Mouse (Mus musculus) gonadal fat pad, adult 2 months (tissue): Measurements from ENCODE around the gene Irf9. TPM values are rescaled to one million over a fixed set of nuclear protein-coding genes. Genes with fewer than 3 reads are reported as not detected.
A peak's percentile ranks its signal among the peaks of the same experiment; 100 is the strongest.

Source experiments
- DNase-seq: peaks from one replicate; pipeline ENCODE4 v3.0.0-alpha.2; 2012; ENCODE audit warnings: low read depth
- polyA plus RNA-seq: library from polyadenylated mRNA; depleted of rRNA; stranded (reverse); fragments of >200 nt; gene quantifications from 2 replicates; pipeline ENCODE4 v1.2.3, GENCODE M21; 2012; rRNA removed

Irf9 gene
- polyA plus RNA-seq, result 63.1 and 66.8 TPM in 2 replicates

GRCm38 (mm10) chr14:55603271-55603632, at the start of gene Irf9:
Irf9 (plus strand) TSS chr14:55603571.
- DNase-seq, result no peak

DNA sequence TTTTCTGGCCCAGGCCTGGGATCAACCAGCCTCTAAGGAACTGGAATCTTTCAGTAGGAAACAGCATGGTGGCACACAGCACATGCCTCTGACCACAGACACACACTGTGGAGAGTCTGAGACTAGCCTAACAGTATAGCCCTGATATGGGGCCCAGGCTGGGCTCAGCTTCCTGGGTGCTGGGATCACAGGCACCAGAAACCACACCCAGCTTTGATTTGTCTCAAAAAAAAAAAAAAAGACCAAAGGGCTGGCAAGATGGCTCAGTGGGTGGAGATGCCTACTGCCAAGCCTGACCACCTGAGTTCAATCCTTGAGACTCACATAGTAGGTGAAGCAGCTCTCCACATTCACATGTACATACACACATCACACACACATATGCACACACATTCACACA, 48.7 kb upstream of the Irf9 start:
- DNase-seq, result no peak

DNA sequence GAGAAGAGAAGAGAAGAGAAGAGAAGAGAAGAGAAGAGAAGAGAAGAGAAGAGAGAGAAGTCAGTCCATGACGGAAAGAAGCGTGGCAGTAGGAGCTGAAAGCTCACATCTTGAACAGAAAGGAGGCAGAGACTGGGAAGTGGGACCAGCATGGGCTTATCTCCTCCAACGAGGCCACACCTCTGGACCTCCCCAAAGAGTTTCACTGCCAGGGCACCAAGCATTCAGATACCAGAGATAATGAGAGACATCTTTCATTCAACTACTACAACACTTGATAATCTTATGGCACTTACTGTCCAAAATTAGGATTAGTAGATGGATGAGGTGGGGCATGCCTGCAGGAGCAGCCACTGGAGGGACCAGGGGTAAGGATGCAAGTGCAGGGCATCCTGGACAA, 47.6 kb upstream of the Irf9 start:
- no peak for DNase-seq

DNA sequence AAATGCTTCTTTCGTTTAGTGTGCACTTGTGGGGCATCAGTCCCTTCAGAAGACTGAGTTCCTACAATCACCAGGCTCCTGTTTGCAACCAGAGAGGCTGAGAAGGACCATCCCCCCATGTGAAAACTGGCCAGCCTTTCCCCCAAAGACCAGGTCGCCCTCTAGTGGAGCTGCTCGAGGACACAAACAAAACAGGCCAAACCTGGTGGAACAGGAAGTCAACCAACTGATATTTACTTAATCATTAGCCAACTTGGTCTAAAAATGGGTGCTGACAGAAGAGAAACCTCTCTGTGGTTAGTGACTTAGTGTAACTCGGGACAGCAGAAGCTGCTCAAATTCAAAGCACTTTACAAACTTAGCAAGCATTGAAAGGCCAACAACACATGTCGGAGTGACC, 46.4 kb upstream of the Irf9 start:
- no peak for DNase-seq

GRCm38 (mm10) chr14:55557587-55557986, 45.8 kb upstream of the Irf9 start:
- DNase-seq, result no peak

DNA sequence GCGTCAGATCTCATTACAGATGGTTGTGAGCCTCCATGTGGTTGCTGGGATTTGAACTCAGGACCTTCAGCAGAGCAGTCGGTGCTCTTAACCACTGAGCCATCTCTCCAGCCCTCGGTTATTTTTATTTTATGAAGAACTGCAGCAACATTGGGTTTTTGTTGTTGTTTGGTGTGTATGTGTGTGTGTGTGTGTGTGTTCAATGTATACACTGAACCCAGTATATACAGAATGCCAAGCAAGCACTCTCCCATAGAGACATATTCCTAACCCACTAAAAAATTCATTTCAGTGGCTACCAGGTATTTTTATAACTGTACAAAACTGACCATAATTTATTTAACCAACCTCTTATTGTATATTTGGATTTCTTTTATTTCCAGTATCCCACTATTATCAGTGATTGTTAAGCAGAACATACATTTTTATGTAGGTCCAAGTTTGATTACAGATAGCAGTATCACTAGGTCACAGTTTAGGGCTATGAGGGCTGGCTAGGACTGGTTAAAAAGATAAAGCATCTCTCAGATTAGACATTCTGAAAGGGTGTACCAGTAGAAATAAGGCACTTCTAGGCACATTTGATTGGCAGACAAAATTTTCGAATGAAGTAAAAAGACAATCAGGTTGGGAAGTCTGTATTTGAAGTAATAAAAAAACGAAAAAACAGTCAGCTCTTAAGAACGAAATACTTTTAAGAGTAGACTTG, 44.5 kb upstream of the Irf9 start:
- no peak for DNase-seq

- DNase-seq, result no peak
Observed at GRCm38 (mm10) chr14:55559799-55560201, 43.6 kb upstream of the Irf9 start, which contains the start of gene Dcaf11. Dcaf11 (plus strand) TSS chr14:55560006.

GRCm38 (mm10) chr14:55560202-55561073, 42.9 kb upstream of the Irf9 start, which contains the start of gene A730061H03Rik:
A730061H03Rik (minus strand) TSS chr14:55560406.
- peak; percentile 90 for DNase-seq

DNA sequence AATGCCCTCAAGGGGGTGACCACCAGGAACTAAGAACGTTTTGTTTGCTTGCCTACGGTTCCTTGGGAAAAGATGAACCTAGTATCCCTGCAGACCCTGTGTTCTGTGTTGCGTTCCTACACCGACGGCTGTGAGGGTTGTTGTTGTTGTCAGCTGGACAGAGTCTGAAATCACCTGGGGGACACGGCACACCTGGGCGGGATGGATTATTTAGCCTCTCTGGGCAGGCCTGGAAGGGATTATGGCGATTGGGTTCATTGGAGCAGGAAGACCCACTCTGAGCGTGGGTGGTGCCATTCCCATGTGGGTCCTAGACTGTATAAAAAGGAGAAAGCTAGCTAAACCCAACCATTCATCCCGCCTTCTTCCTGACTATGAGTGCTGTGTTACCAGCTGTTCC, 41.5 kb upstream of the Irf9 start:
- DNase-seq, result no peak

DNA sequence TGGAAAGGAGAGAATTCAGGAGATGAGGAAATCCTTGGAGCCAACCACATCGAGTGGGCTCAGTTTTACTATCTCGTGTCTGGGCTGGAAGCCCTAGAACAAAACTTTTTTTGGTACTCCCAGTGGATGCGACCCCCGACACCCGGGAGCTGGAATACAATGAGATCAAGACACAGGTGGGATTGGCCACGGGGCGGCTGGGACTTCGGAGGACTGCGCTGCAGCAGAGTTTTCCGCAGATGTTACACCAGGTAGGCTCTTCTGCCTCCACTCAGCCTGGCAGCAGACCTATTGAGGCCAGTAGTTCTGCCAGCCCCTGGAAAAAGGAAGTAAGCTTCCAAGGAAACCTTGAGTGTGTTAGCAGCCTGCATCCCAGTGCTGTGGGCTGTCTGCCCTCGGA, 40.1 kb upstream of the Irf9 start:
- DNase-seq, result no peak

GRCm38 (mm10) chr14:55565748-55566147, 37.6 kb upstream of the Irf9 start:
- DNase-seq, result no peak

- DNase-seq, result no peak
Observed at GRCm38 (mm10) chr14:55567496-55567895, 35.9 kb upstream of the Irf9 start.

GRCm38 (mm10) chr14:55570588-55570987, 32.8 kb upstream of the Irf9 start:
- DNase-seq, result no peak

DNA sequence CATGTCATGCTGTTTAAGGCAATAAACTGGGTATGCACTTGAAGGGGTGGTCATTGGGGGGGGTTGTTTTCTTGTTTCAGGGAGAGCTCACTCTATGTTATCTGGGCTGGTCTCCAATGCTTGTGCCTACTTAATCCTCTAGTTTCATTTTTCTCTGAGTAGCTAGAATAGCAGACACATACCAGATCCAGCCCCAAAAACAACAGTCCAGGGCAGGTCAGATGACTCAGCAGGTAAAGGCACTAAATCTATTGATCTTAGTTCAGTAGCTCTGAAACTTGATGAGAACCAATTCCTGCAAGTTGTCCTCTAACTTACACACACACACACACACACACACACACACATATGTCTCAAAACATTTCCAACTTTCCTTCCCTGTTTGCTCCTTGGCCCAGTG, 31.6 kb upstream of the Irf9 start:
- DNase-seq, result no peak

DNA sequence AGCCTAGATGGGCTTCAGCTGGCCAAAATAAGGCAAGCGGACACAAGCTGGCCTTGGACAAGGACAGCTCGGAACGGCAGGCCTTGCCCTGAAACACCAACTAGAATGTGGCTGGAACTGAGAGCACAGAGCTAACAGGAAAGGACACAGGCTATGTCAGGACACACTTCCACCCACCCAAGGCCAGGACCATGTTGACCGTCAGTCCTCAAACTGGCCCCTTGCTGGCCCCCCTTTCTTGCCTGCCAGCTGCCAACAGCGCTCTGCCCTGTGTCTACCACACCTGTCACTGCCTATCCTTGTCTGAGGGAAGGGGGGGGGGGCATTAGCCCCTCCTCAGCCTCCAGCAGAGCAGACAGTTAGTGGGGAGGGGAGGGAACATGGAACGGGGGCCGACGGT, 28.1 kb upstream of the Irf9 start, which contains the start of gene Fitm1:
TSS of gene Fitm1 (plus strand) at position 316 of the 400 bp plus-strand sequence.
- DNase-seq, result no peak

- DNase-seq, result no peak
Observed at GRCm38 (mm10) chr14:55575711-55576110, 27.7 kb upstream of the Irf9 start.

GRCm38 (mm10) chr14:55576376-55576775, 27.0 kb upstream of the Irf9 start:
- no peak for DNase-seq

DNA sequence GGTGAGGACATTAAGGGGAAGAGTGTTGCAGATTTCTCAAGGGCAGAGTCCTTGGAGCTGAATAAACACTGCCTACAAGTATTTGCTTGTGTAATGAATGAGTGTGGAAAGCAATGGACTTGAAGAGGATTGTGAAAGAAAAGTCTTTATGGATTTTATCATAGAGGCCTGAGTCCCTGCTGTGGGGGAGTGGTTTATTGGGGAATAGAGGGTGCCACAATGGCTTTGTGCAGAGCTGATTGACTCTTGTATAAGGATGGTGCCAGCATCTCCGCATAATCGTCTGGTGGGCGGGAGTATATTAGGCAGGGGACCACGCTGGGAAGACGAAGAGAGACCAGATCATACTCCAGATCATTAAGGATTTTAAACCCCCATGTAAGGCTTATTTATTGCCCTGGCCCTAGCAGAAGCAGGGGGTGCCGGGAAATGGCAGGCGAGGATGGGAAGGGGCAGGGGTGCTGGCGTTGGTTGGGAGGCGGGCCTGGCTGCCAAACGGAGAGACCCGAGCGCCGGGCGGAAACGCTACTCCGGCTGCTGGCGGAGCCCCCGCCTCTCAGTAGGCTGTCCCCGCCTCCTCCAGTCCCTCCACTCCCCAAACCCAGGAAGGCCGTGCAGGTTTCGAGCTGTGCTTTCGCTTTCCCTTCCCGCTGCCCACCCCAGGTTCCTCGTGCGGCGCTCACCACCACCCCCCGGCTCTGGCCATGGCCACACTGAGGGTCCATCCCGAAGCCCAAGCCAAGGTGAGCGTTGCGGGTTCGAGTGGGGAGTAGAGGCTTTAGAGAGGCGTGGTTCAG, 25.3 kb upstream of the Irf9 start, which contains the start of gene Psme1:
TSS of gene Psme1 (plus strand) at position 253 of the 797 bp plus-strand sequence.
- peak; percentile 75 for DNase-seq

- no peak for DNase-seq
Observed at GRCm38 (mm10) chr14:55578668-55579269, 24.6 kb upstream of the Irf9 start.

DNA sequence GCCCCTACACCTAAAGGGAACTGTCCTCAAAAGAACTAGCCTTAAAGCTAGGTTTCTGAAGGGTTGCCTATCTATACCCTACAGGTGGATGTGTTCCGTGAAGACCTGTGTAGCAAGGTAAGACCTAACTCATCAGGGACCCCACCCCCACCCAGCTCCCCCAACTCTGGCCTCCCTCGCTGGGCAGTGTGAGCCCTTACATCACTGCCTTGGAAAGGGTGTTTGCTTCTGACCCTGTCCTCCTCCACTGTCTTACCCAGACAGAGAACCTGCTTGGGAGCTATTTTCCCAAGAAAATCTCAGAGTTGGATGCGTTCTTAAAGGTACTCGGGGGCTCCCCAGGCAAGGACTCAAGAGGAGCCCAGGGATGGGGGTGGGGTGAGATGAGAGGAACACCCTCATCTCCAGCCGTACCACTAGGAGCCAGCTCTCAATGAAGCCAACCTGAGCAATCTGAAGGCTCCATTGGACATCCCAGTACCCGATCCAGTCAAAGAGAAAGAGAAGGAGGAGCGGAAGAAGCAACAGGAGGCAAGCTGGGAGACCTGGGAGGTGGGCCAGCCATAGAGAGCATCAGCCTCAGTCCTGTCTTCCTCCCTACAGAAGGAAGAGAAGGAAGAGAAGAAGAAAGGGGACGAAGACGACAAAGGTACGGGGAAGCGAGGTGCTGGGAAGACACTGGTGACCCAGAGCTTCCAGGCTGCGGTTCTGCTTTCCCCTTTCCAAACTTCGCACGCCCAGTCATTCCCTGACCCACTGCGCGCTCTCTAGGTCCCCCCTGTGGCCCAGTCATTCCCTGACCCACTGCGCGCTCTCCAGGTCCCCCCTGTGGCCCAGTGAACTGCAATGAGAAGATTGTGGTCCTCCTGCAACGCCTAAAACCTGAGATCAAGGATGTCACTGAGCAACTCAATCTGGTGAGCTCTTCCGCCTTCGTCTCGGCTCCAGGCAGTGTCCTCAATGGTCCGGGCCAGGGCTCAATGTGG, 23.6 kb upstream of the Irf9 start:
- DNase-seq, result no peak
